Mouse (Mus musculus): ENCODE data around the gene Cyp21a1. TPM values are rescaled to one million over a fixed set of nuclear protein-coding genes. Genes with fewer than 3 reads are reported as not detected.

Cyp21a1 gene
- polyA plus RNA-seq, 1 experiment from 2014 or later: not detected

Small RNAs within 50 kb of the gene (microRNA-seq; reads per million reads assigned to microRNA genes)
- gene Gm27471 (not detected), gene Mir6970 (not detected), gene Mir6971 (1.4 reads per million)

Other genes starting within 250 kb of the Cyp21a1 start
- 7.0 and 10.1 TPM in 2 replicates for gene Notch4, start 240.3 kb downstream of the Cyp21a1 start, polyA plus RNA-seq (2014; fragmentation: Nextera tagmentation; extraction: Ambion mirVana)
- gene Gpsm3, start 214.8 kb downstream of the Cyp21a1 start, polyA plus RNA-seq (2014; fragmentation: Nextera tagmentation; extraction: Ambion mirVana): 1.4 and 3.7 TPM in 2 replicates
- gene Pbx2, start 213.3 kb downstream of the Cyp21a1 start, polyA plus RNA-seq (2014; fragmentation: Nextera tagmentation; extraction: Ambion mirVana): 7.7 and 8.2 TPM in 2 replicates
- 1.2 and 1.4 TPM in 2 replicates for gene Ager, start 206.7 kb downstream of the Cyp21a1 start, polyA plus RNA-seq (2014; fragmentation: Nextera tagmentation; extraction: Ambion mirVana)
- gene Rnf5, start 200.9 kb downstream of the Cyp21a1 start, polyA plus RNA-seq (2014; fragmentation: Nextera tagmentation; extraction: Ambion mirVana): 213 and 221 TPM in 2 replicates
- 103 and 108 TPM in 2 replicates for gene Agpat1, start 200.3 kb downstream of the Cyp21a1 start, polyA plus RNA-seq (2014; fragmentation: Nextera tagmentation; extraction: Ambion mirVana)
- 6.0 and 18.2 TPM in 2 replicates for gene Egfl8, start 188.6 kb downstream of the Cyp21a1 start, polyA plus RNA-seq (2014; fragmentation: Nextera tagmentation; extraction: Ambion mirVana)
- 21.9 and 25.4 TPM in 2 replicates for gene Ppt2, start 176.1 kb downstream of the Cyp21a1 start, polyA plus RNA-seq (2014; fragmentation: Nextera tagmentation; extraction: Ambion mirVana)
- gene Prrt1, start 175.0 kb downstream of the Cyp21a1 start, polyA plus RNA-seq (2014; fragmentation: Nextera tagmentation; extraction: Ambion mirVana): 6.7 and 9.3 TPM in 2 replicates
- gene Fkbpl, start 159.8 kb downstream of the Cyp21a1 start, polyA plus RNA-seq (2014; fragmentation: Nextera tagmentation; extraction: Ambion mirVana): 11.5 and 14.8 TPM in 2 replicates
- 71.8 and 92.5 TPM in 2 replicates for gene Atf6b, start 157.4 kb downstream of the Cyp21a1 start, polyA plus RNA-seq (2014; fragmentation: Nextera tagmentation; extraction: Ambion mirVana)
- 0.23 and 0.32 TPM in 2 replicates for gene Tnxb, start 134.0 kb downstream of the Cyp21a1 start, polyA plus RNA-seq (2014; fragmentation: Nextera tagmentation; extraction: Ambion mirVana)
- not detected in 2 replicates for gene C4b, start 60.7 kb downstream of the Cyp21a1 start, polyA plus RNA-seq (2014; fragmentation: Nextera tagmentation; extraction: Ambion mirVana)
- 30.5 and 37.7 TPM in 2 replicates for gene Stk19, start 32.4 kb upstream of the Cyp21a1 start, polyA plus RNA-seq (2014; fragmentation: Nextera tagmentation; extraction: Ambion mirVana)
- gene Dxo, start 32.5 kb upstream of the Cyp21a1 start, polyA plus RNA-seq (2014; fragmentation: Nextera tagmentation; extraction: Ambion mirVana): 59.4 and 67.7 TPM in 2 replicates
- 46.2 and 57.7 TPM in 2 replicates for gene Skiv2l, start 45.6 kb upstream of the Cyp21a1 start, polyA plus RNA-seq (2014; fragmentation: Nextera tagmentation; extraction: Ambion mirVana)
- gene Nelfe, start 45.8 kb upstream of the Cyp21a1 start, polyA plus RNA-seq (2014; fragmentation: Nextera tagmentation; extraction: Ambion mirVana): 78.3 and 78.9 TPM in 2 replicates
- 1.3 and 2.0 TPM in 2 replicates for gene Cfb, start 58.0 kb upstream of the Cyp21a1 start, polyA plus RNA-seq (2014; fragmentation: Nextera tagmentation; extraction: Ambion mirVana)
- 2.2 and 2.3 TPM in 2 replicates for gene Zbtb12, start 74.9 kb upstream of the Cyp21a1 start, polyA plus RNA-seq (2014; fragmentation: Nextera tagmentation; extraction: Ambion mirVana)
- not detected in 2 replicates for gene Gm20547, start 77.5 kb upstream of the Cyp21a1 start, polyA plus RNA-seq (2014; fragmentation: Nextera tagmentation; extraction: Ambion mirVana)
- 1.5 and 2.1 TPM in 2 replicates for gene C2, start 93.7 kb upstream of the Cyp21a1 start, polyA plus RNA-seq (2014; fragmentation: Nextera tagmentation; extraction: Ambion mirVana)
- gene Ehmt2, start 93.9 kb upstream of the Cyp21a1 start, polyA plus RNA-seq (2014; fragmentation: Nextera tagmentation; extraction: Ambion mirVana): 78.1 and 86.8 TPM in 2 replicates
- gene Slc44a4, start 109.9 kb upstream of the Cyp21a1 start, polyA plus RNA-seq (2014; fragmentation: Nextera tagmentation; extraction: Ambion mirVana): not detected in 2 replicates
- gene Neu1, start 126.7 kb upstream of the Cyp21a1 start, polyA plus RNA-seq (2014; fragmentation: Nextera tagmentation; extraction: Ambion mirVana): 27.4 and 30.1 TPM in 2 replicates
- 0.27 and 0.35 TPM in 2 replicates for gene Hspa1b, start 154.7 kb upstream of the Cyp21a1 start, polyA plus RNA-seq (2014; fragmentation: Nextera tagmentation; extraction: Ambion mirVana)
- gene Gm20481, start 165.4 kb upstream of the Cyp21a1 start, polyA plus RNA-seq (2014; fragmentation: Nextera tagmentation; extraction: Ambion mirVana): not detected in 2 replicates
- 7.0 and 7.6 TPM in 2 replicates for gene Hspa1a, start 167.6 kb upstream of the Cyp21a1 start, polyA plus RNA-seq (2014; fragmentation: Nextera tagmentation; extraction: Ambion mirVana)
- 1.6 and 2.8 TPM in 2 replicates for gene Hspa1l, start 168.1 kb upstream of the Cyp21a1 start, polyA plus RNA-seq (2014; fragmentation: Nextera tagmentation; extraction: Ambion mirVana)
- 89.1 and 89.5 TPM in 2 replicates for gene Lsm2, start 177.3 kb upstream of the Cyp21a1 start, polyA plus RNA-seq (2014; fragmentation: Nextera tagmentation; extraction: Ambion mirVana)
- gene Vars, start 196.4 kb upstream of the Cyp21a1 start, polyA plus RNA-seq (2014; fragmentation: Nextera tagmentation; extraction: Ambion mirVana): 51.4 and 56.9 TPM in 2 replicates
- gene Vwa7, start 212.0 kb upstream of the Cyp21a1 start, polyA plus RNA-seq (2014; fragmentation: Nextera tagmentation; extraction: Ambion mirVana): 0.11 and 0.15 TPM in 2 replicates
- gene Sapcd1, start 223.5 kb upstream of the Cyp21a1 start, polyA plus RNA-seq (2014; fragmentation: Nextera tagmentation; extraction: Ambion mirVana): 2.1 and 2.2 TPM in 2 replicates
- 1.9 and 2.2 TPM in 2 replicates for gene Msh5, start 242.2 kb upstream of the Cyp21a1 start, polyA plus RNA-seq (2014; fragmentation: Nextera tagmentation; extraction: Ambion mirVana)
- gene Clic1, start 245.4 kb upstream of the Cyp21a1 start, polyA plus RNA-seq (2014; fragmentation: Nextera tagmentation; extraction: Ambion mirVana): 13.3 and 37.0 TPM in 2 replicates